Mouse (Mus musculus) lung, adult 2 months (tissue): Measurements from ENCODE around the gene Cacna2d3.

Source experiments
- CTCF ChIP-seq: fragments of 200-500 bp; IDR thresholded peaks from 2 replicates; pipeline ENCODE4 v1.5.1; 2011; ENCODE audit warnings: mild to moderate bottlenecking, low read length, control low read depth; ENCODE audit not compliant: insufficient read depth
- POLR2A ChIP-seq: fragments of 200-500 bp; IDR thresholded peaks from 2 replicates; pipeline ENCODE4 v1.6.1; 2011; ENCODE audit warnings: low read depth, mild to moderate bottlenecking, control low read depth, low read length, borderline replicate concordance; ENCODE audit errors: extremely low read depth

DNA sequence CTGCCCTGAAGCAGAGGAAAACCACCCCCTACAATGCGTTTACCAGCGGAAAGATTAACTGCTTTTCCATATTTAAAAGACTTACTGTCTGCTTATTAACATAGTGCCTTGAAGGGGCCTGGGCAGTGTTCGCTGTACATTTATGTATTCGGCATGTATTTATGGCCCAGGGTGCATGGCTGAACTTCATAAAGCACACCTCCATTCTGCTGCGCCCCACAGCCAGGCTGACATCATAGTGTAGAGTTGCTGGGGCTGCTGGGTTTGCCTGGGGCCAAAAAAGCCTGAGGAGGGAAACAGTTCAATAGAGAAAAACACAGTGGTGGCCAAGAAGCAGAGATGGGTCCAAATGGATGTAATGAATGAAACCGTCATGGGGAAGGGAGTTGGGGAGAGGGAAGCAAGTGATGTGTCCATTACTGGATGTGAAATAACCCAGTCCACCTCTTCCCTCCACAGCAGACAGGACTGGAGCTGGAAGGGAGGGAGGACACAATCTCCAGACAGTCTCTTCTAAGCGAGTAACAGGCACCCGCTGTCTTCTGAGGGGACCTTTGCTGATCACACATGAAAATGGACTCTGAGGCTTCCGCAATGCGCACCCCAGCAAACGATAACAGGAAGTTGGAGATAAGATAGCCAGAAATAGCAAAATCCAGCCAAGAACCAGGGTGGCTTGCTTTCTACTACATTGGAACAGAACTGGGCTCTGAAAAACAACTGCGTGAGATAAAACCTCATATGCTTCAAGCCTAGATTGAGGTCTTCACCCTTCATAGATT is 798.3 kb downstream of the Cacna2d3 start:
- no peak for TF ChIP-seq POLR2A
- TF ChIP-seq CTCF: no peak
